Mouse (Mus musculus) kidney, adult 2 months (tissue): ENCODE results near the gene Slc22a17. TPM values are rescaled to one million over a fixed set of nuclear protein-coding genes. Genes with fewer than 3 reads are reported as not detected.

Experiments
- DNase-seq: peaks from one replicate; pipeline ENCODE4 v3.0.0; 2021
- H3K27ac ChIP-seq: fragments of 200-500 bp; 2 replicates; pipeline ENCODE4 v1.5.1; 2012; ENCODE audit warnings: low read depth, low read length, control low read depth, inconsistent platforms; ENCODE audit not compliant: insufficient read depth
- H3K27me3 ChIP-seq: fragments of 200-500 bp; replicated peaks from 2 replicates; pipeline ENCODE4 v1.6.1; 2012; ENCODE audit warnings: mild to moderate bottlenecking, moderate library complexity, low read length, inconsistent platforms; ENCODE audit not compliant: control insufficient read depth, insufficient read depth
- H3K36me3 ChIP-seq: fragments of 200-500 bp; 2 replicates; pipeline ENCODE4 v1.6.1; 2012; ENCODE audit warnings: mild to moderate bottlenecking, moderate library complexity, low read length, inconsistent platforms; ENCODE audit not compliant: control insufficient read depth, insufficient read depth
- H3K4me1 ChIP-seq: fragments of 200-500 bp; 2 replicates; pipeline ENCODE4 v1.6.1; 2011; ENCODE audit warnings: low read length; ENCODE audit not compliant: control insufficient read depth, insufficient read depth
- H3K4me3 ChIP-seq: fragments of 200-500 bp; 2 replicates; pipeline ENCODE4 v1.5.1; 2011; ENCODE audit warnings: mild to moderate bottlenecking, low read depth, low read length, control low read depth; ENCODE audit not compliant: insufficient read depth
- CTCF ChIP-seq: fragments of 200-500 bp; conservative IDR thresholded peaks from 2 replicates; pipeline ENCODE4 v1.5.1; 2011; ENCODE audit warnings: low read depth, mild to moderate bottlenecking, control low read depth, low read length, moderate library complexity, mixed read lengths; ENCODE audit not compliant: insufficient read depth, insufficient read length
- POLR2A ChIP-seq: fragments of 200-500 bp; IDR thresholded peaks from one replicate; pipeline ENCODE4 v1.6.1; 2011; ENCODE audit warnings: low read depth, low read length, control low read depth
- WGBS: fragments of 180-500 bp; shearing (Covaris S2); methylation state at CpG from one replicate; pipeline ENCODE4 v1.1.7; 2018; 5-methylcytosine and 5-hydroxymethylcytosine counted together
- polyA plus RNA-seq: library from polyadenylated mRNA; depleted of rRNA; stranded (reverse); fragments of >200 nt; gene quantifications from 2 replicates; pipeline ENCODE4 v1.2.3, GENCODE M21; 2012

Slc22a17 gene
- polyA plus RNA-seq, 1 experiment = 63.9 TPM

GRCm38 (mm10) chr14:54945975-54946704, 33.2 kb upstream of the Slc22a17 start:
- no peak for DNase-seq
- Histone ChIP-seq H3K27me3 (no peaks in the 10 kb centered on the region), H3K4me3 (no peak overlapping the region), H3K4me1 (peaks cover 4% of the 10 kb centered on the region), H3K36me3 (no peaks in the 10 kb centered on the region), H3K27ac (no peak overlapping the region)
- 77% methylated on average over 19 of the region's 19 CpGs for WGBS
- TF ChIP-seq POLR2A = no peak
- no peak for TF ChIP-seq CTCF

- TF ChIP-seq POLR2A = no peak
- no peak for TF ChIP-seq CTCF
- Histone ChIP-seq H3K27ac (no peak overlapping the region), H3K36me3 (no peaks in the 10 kb centered on the region), H3K4me3 (no peak overlapping the region), H3K27me3 (no peaks in the 10 kb centered on the region), H3K4me1 (peaks cover 8% of the 10 kb centered on the region)
- no peak for DNase-seq
- WGBS = 80% methylated on average over 2 of the region's 2 CpGs
These were observed 32.0 kb upstream of the Slc22a17 start for GRCm38 (mm10) chr14:54944939-54945338.

GRCm38 (mm10) chr14:54943971-54944370, 31.0 kb upstream of the Slc22a17 start:
- no peaks in the 10 kb centered on the region for H3K36me3 ChIP-seq
- no peak overlapping the region for H3K4me3 ChIP-seq
- no peak for TF ChIP-seq CTCF
- TF ChIP-seq POLR2A = no peak
- no peaks in the 10 kb centered on the region for H3K27me3 ChIP-seq
- peaks cover 13% of the 10 kb centered on the region for H3K4me1 ChIP-seq
- H3K27ac ChIP-seq = no peak overlapping the region
- 97% methylated on average over 7 of the region's 7 CpGs for WGBS
- DNase-seq = no peak

- Histone ChIP-seq H3K36me3 (no peaks in the 10 kb centered on the region), H3K27me3 (no peaks in the 10 kb centered on the region), H3K4me1 (peaks cover 13% of the 10 kb centered on the region), H3K27ac (no peak overlapping the region), H3K4me3 (no peak overlapping the region)
- no peak for DNase-seq
- 90% methylated on average over 8 of the region's 8 CpGs for WGBS
- TF ChIP-seq POLR2A (no peak), CTCF (no peak)
These were observed 29.5 kb upstream of the Slc22a17 start for GRCm38 (mm10) chr14:54942479-54942878.

- TF ChIP-seq CTCF = no peak
- no peak for TF ChIP-seq POLR2A
- Histone ChIP-seq H3K36me3 (no peaks in the 10 kb centered on the region), H3K4me3 (no peak overlapping the region), H3K27me3 (no peaks in the 10 kb centered on the region), H3K27ac (no peak overlapping the region), H3K4me1 (peaks cover 13% of the 10 kb centered on the region)
- DNase-seq = peak; percentile 77
- 59% methylated on average over 13 of the region's 13 CpGs for WGBS
These were observed 28.4 kb upstream of the Slc22a17 start for GRCm38 (mm10) chr14:54941024-54941978.

GRCm38 (mm10) chr14:54940176-54940530, 27.2 kb upstream of the Slc22a17 start:
- TF ChIP-seq CTCF (no peak), POLR2A (no peak)
- Histone ChIP-seq H3K4me1 (peaks cover 13% of the 10 kb centered on the region), H3K36me3 (no peaks in the 10 kb centered on the region), H3K27ac (no peak overlapping the region), H3K27me3 (no peaks in the 10 kb centered on the region), H3K4me3 (no peak overlapping the region)
- 39% methylated on average over 3 of the region's 3 CpGs for WGBS
- peak; percentile 65 for DNase-seq

GRCm38 (mm10) chr14:54939434-54940175, 26.7 kb upstream of the Slc22a17 start:
- Histone ChIP-seq H3K27me3 (no peaks in the 10 kb centered on the region), H3K27ac (peak overlapping the region; percentile 37; the same call in 1 of the 2 replicates), H3K36me3 (no peaks in the 10 kb centered on the region), H3K4me1 (peaks cover 13% of the 10 kb centered on the region), H3K4me3 (no peak overlapping the region)
- TF ChIP-seq CTCF = peak; percentile 93
- TF ChIP-seq POLR2A = no peak
- DNase-seq = peak; percentile 89
- 34% methylated on average over 12 of the region's 12 CpGs for WGBS
